Mouse (Mus musculus) thymus, adult 2 months (tissue): Measurements from ENCODE around the gene Akt1s1. TPM values are rescaled to one million over a fixed set of nuclear protein-coding genes. Genes with fewer than 3 reads are reported as not detected.

Source experiments
- DNase-seq: peaks from one replicate; pipeline ENCODE4 v3.0.0; 2021
- H3K27ac ChIP-seq: fragments of 200-500 bp; 2 replicates; pipeline ENCODE4 v1.5.1; 2012; ENCODE audit warnings: low read length, control low read depth; ENCODE audit not compliant: control insufficient read depth, insufficient read depth
- H3K27me3 ChIP-seq: fragments of 200-500 bp; 2 replicates; pipeline ENCODE4 v1.6.1; 2012; ENCODE audit warnings: mild to moderate bottlenecking, low read length, moderate library complexity, mixed read lengths; ENCODE audit not compliant: control insufficient read depth, insufficient read depth
- H3K36me3 ChIP-seq: fragments of 200-500 bp; 2 replicates; pipeline ENCODE4 v1.6.1; 2012; ENCODE audit warnings: mild to moderate bottlenecking, low read length, moderate library complexity; ENCODE audit not compliant: control insufficient read depth, insufficient read depth
- H3K4me1 ChIP-seq: fragments of 200-500 bp; replicated peaks from 2 replicates; pipeline ENCODE4 v1.6.1; 2012; ENCODE audit warnings: low read length; ENCODE audit not compliant: control insufficient read depth, insufficient read depth
- H3K4me3 ChIP-seq: fragments of 200-500 bp; 2 replicates; pipeline ENCODE4 v1.5.1; 2012; ENCODE audit warnings: mild to moderate bottlenecking, low read length, control low read depth, moderate library complexity; ENCODE audit not compliant: control insufficient read depth, insufficient read depth
- CTCF ChIP-seq: fragments of 200-500 bp; IDR thresholded peaks from 2 replicates; pipeline ENCODE4 v1.5.1; 2012; ENCODE audit warnings: mild to moderate bottlenecking, control low read depth, low read length, moderate library complexity, borderline replicate concordance; ENCODE audit not compliant: control insufficient read depth, poor library complexity, insufficient read depth; ENCODE audit errors: extremely low read depth
- POLR2A ChIP-seq: fragments of 200-500 bp; IDR thresholded peaks from 2 replicates; pipeline ENCODE4 v1.6.1; 2012; ENCODE audit warnings: mild to moderate bottlenecking, low read length, control low read depth, moderate library complexity; ENCODE audit not compliant: control insufficient read depth, poor library complexity, insufficient read depth; ENCODE audit errors: extremely low read depth
- WGBS: fragments of 180-500 bp; shearing (Covaris S2); methylation state at CpG from one replicate; pipeline ENCODE4 v1.1.7; 2018; 5-methylcytosine and 5-hydroxymethylcytosine counted together
- polyA plus RNA-seq: library from polyadenylated mRNA; depleted of rRNA; stranded (reverse); fragments of >200 nt; gene quantifications from 2 replicates; pipeline ENCODE4 v1.2.3, GENCODE M21; 2012

The Akt1s1 gene
- polyA plus RNA-seq, 1 experiment: 91.4 TPM

DNA sequence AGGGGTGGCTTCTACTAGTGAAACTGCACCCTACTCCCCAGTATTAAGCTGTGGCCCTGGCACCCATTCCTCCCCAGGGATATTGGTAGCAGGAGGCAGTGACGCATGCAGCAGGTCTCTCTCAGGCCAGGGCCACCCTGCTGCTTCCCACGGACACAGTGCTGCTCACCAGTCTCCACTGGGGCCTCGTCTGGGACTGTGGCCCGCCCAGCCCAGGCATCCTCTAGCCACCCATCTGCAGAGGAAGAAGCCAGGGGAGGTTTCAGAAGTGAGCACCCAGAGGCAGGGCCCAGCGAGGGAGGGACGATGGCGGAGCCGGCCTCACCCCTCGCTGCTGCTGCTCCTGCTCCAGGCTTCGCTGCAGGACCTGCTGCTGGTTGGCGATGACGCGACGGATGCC, 14.4 kb downstream of the Akt1s1 start:
- peaks cover 27% of the 10 kb centered on the region for H3K36me3 ChIP-seq

DNA sequence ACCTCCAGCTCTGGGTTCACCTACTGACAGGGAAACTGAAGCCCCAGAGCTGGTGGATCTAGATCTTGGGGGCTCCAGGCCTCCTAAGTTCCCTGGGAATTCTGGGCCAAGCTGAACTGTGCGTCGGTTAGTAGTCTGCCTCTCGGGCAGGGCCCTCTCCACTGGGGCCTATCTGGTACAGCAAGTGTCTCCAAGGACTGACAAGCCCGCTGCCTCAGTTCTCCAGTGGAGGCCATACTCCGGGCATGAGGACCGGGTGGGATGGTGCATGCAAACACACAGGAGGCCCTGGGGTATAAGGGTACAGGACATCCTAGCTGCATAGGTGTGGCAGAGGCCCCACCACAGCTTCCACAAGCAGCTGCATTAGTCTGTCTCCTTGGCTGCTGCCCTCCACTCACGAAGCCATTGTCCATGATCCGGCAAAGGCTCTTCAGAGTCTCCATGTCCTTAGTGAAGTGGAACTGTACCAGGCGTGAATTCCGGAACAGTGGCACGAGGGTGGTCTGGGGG, 15.2 kb downstream of the Akt1s1 start:
- H3K4me1 ChIP-seq: peaks cover 18% of the 10 kb centered on the region
- no peak for DNase-seq
- 95% methylated on average over 11 of the region's 11 CpGs for WGBS

More for the DNA sequence above, 14.4 kb downstream of the Akt1s1 start:
- Histone ChIP-seq H3K4me1 (peaks cover 19% of the 10 kb centered on the region), H3K27me3 (no peaks in the 10 kb centered on the region), H3K27ac (no peak overlapping the region), H3K4me3 (no peak overlapping the region)
- TF ChIP-seq POLR2A (no peak), CTCF (no peak)
- no peak for DNase-seq
- 95% methylated on average over 14 of the region's 14 CpGs for WGBS

DNA sequence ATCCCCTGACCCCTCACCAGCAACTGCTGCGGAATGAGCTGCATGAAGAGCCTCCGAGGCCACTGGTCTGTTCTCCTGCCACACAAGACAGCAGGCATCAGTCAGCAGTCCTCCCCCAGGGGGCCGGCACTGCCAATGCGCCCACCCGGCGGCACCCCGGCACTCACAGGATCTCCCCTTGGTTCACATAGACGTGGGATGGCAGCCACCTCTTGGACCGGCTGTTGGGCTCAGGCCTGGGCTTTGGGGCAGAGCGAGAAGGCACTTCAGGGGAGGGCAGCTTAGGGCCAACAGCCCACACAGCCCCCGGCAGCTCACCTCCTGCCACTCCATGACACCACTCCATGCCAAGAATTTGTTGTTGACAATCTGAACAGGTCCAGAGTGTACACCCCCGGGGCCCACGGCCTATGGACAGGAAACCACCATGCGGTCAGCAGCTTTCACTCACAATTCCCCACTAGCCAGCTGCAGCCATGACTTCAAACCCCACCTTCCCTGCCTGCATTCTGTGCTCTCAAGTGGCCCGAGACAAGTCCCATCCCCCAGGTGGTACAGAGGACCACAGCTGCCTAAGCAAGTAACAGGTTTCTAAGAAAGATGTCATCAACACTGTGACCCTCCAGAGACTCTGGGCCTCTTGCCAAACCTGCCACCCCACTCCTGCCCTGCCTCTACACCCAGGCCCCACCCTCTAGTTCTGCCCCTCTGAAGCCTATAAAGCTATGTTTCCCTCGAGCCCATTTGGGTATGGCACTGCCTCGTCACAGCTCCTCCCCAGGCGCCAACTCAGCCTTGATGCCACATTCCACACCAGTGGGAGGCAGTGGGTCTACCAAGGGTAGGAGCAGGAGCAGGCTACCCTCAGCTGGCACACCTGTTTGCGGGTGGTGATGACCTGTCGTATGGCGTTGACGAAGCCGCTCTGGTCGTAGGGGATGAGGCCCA, 16.1 kb downstream of the Akt1s1 start:
- Histone ChIP-seq H3K27me3 (no peaks in the 10 kb centered on the region), H3K36me3 (peaks cover 27% of the 10 kb centered on the region), H3K4me3 (no peak overlapping the region), H3K4me1 (peaks cover 18% of the 10 kb centered on the region), H3K27ac (no peak overlapping the region)
- TF ChIP-seq CTCF (no peak), POLR2A (no peak)
- 87% methylated on average over 24 of the region's 24 CpGs for WGBS
- no peak for DNase-seq

More for the DNA sequence above, 15.2 kb downstream of the Akt1s1 start:
- H3K36me3 ChIP-seq: peaks cover 27% of the 10 kb centered on the region
- no peak for TF ChIP-seq POLR2A
- TF ChIP-seq CTCF: no peak
- no peak overlapping the region for H3K4me3 ChIP-seq
- H3K27ac ChIP-seq: no peak overlapping the region
- H3K27me3 ChIP-seq: no peaks in the 10 kb centered on the region

DNA sequence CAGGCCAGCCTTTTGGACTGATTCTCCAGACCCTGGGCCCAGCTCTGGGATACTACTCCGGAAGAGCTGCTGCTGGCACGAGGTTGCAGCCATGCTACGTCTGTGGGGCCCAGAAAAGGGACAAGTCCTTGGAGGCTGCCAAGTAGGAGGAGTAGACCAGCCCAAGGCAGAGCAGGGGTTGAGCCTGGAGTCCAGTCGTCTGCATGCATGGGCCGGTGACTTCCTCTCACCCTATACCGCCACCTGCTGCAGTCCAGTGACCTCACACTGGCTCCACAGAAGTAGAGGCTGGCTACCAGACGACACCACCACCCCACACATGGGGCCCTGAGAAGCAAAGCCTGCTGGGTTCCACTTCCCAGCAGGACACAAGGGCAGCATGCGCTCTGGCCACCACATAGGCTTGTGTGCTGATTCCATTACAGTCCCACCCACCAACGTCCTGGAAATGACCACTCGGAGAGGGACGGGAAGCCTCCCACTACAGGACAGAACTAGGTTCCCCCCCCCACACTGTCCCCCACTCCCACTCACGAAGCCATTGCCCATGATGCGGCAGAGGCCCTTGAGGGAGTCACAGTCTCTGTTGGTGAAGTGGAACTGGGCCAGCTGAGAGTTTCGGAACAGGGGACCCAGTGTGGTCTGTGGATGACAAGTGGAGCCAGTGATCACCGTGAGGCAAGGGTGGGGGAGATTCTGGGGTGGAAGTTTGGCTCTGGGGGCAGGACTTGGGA, 17.7 kb downstream of the Akt1s1 start:
- no peaks in the 10 kb centered on the region for H3K27me3 ChIP-seq
- H3K36me3 ChIP-seq: peaks cover 27% of the 10 kb centered on the region
- no peak overlapping the region for H3K4me3 ChIP-seq
- no peak for DNase-seq
- H3K4me1 ChIP-seq: peaks cover 18% of the 10 kb centered on the region
- 77% methylated on average over 15 of the region's 15 CpGs for WGBS
- TF ChIP-seq CTCF (no peak), POLR2A (no peak)
- no peak overlapping the region for H3K27ac ChIP-seq

DNA sequence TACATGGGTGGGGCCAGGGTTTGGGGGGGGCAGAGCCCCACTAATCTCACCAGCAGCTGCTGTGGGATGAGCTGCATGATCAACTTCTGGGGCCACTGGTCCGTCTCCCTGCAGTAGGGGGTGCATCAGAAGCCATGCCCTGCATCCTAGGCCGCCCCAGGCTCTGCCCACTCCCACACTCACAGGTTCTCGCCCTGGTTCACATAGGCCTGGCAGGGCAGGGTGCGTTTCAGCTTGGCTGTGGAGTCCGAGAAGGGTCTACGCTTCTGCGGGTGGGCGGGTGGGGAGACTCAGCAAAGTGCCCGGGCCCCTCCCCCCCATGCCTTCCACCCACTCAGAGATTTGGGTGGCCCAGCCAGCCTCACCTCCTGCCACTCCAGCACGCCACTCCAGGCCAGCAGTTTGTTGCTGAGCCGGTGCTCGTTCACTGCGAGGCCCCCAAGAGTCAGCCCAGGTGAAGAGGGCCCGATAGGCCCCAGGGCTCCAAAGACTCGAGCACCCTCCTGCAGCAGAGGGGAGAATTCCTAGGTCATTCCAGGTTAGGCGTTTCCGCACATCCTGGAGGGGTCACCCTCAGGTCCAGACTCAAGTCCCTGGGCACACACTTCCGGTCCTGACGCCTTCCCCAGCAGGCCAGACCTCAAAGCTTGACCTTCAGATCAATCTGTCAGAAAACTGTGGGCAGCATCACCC, 18.4 kb downstream of the Akt1s1 start:
- Histone ChIP-seq H3K27ac (no peak overlapping the region), H3K4me3 (no peak overlapping the region), H3K36me3 (peaks cover 26% of the 10 kb centered on the region), H3K27me3 (no peaks in the 10 kb centered on the region), H3K4me1 (peaks cover 18% of the 10 kb centered on the region)
- WGBS: 88% methylated on average over 19 of the region's 19 CpGs
- no peak for DNase-seq
- no peak for TF ChIP-seq POLR2A
- TF ChIP-seq CTCF: no peak

DNA sequence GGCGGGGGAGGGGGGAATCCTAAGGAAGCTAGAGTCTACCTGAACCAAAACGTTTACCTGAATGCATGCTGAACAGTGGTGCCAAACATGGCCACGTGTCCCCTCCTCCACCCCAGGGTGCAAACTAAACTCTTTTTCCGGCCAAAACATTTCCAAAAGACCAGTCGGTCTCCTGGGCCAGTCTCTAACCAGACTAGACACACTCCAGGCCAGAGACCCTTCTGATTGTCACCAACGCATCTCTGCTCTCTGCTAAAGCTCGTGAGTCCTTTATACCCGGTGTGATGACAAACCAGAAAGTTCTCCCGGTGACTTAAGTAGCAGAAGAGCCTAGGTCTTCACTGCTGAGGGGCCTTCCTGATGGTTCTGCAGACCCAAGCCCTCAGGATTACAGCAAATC, 19.0 kb downstream of the Akt1s1 start:
- H3K4me3 ChIP-seq: no peak overlapping the region
- H3K4me1 ChIP-seq: peaks cover 18% of the 10 kb centered on the region
- 86% methylated on average over 9 of the region's 9 CpGs for WGBS
- TF ChIP-seq POLR2A (no peak), CTCF (no peak)
- peaks cover 20% of the 10 kb centered on the region for H3K36me3 ChIP-seq
- H3K27me3 ChIP-seq: no peaks in the 10 kb centered on the region
- no peak overlapping the region for H3K27ac ChIP-seq
- no peak for DNase-seq
